Mouse (Mus musculus) stomach, postnatal 0 days (tissue): ENCODE measurements around the gene Ccdc22.

Source experiments
- CTCF ChIP-seq: IDR thresholded peaks from 2 replicates; pipeline ENCODE4 v1.5.1; 2016; ENCODE audit warnings: antibody characterized with exemption, low read depth, mild to moderate bottlenecking, moderate library complexity
- EP300 ChIP-seq: optimal IDR thresholded peaks from 2 replicates; pipeline ENCODE3; 2016; ENCODE audit warnings: antibody characterized with exemption

DNA sequence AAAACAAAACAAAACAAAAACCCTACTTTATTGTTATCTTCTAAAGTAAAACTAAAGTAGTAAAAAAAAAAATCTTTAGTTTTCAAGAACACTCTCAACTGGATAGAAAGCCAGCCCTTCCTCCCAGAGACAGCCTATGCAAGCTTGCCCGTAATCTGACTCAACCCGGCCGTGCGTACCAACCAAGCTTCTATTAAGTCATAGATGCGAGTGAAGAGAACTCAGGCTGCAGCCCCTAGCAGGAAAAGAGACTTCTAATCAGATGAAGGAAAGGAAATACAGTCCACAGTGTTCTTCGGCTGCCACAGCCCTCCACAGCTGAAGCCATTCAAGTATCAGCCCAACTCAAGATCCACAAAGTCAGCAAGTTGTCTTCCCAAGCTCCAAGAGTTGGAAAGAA, 39.0 kb downstream of the Ccdc22 start:
- TF ChIP-seq CTCF (no peak), EP300 (no peak)
